Mouse (Mus musculus) liver, postnatal 0 days (tissue): ENCODE measurements at regions not wholly inside any gene's neighbourhood (a gene's known extent, or its start where the extent isn't known, plus 50 kb on each side); places are given as distances from the start of the nearest gene placed in this dataset.

ENCODE experiments used
- CTCF ChIP-seq: sonication (generic); IDR thresholded peaks from 2 replicates; pipeline ENCODE4 v1.5.1; 2016; ENCODE audit warnings: antibody characterized with exemption, low read depth
- EP300 ChIP-seq: IDR thresholded peaks from 2 replicates; pipeline ENCODE4 v1.6.1; 2016; ENCODE audit warnings: antibody characterized with exemption, low read depth, mild to moderate bottlenecking

DNA sequence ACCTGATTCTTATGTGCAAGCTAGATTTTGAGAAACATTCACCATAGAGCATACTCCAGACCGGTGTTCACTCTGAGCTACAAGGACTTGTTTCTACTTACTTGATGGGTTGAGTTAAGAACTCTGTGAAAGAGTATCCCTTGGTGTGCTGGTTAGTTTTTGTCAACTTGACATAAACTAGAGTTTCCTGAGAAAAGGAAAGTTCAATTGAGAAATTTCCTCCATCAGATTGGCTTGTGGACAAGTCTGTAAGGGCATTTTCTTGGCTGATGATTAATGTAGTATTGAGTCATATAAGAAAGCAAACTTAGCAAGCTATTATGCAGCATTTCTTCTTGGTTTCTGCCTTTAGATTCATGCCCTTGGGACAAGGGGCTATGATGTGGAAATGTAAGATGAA is 291.5 kb downstream of the Diras2 start:
- no peak for TF ChIP-seq EP300
- no peak for TF ChIP-seq CTCF
